Mouse (Mus musculus) midbrain, embryonic 11.5 days (tissue): ENCODE measurements around the gene Olfr90. TPM values are rescaled to one million over a fixed set of nuclear protein-coding genes. Genes with fewer than 3 reads are reported as not detected.

ENCODE experiments used
- ATAC-seq: fragments of 200-750 bp; cut with Nextera tagmentation; 2 replicates; pipeline ENCODE4 v1.8.0; 2017; ENCODE audit warnings: moderate TSS enrichment, moderate library complexity; ENCODE audit not compliant: low FRiP score
- DNase-seq: peaks from one replicate; pipeline ENCODE4 v3.0.0; 2015; ENCODE audit warnings: low spot score; ENCODE audit errors: missing footprints
- H3K27ac ChIP-seq: fragments of 300-500 bp; sonication (generic); 2 replicates; pipeline ENCODE4 v1.5.1; 2014; ENCODE audit warnings: low read depth, low read length
- H3K27me3 ChIP-seq: fragments of 300-500 bp; sonication (generic); 2 replicates; pipeline ENCODE4 v1.6.1; 2014; ENCODE audit warnings: mild to moderate bottlenecking, low read length, moderate library complexity, mixed read lengths; ENCODE audit not compliant: control insufficient read depth, insufficient read depth
- H3K36me3 ChIP-seq: fragments of 300-500 bp; sonication (generic); 2 replicates; pipeline ENCODE4 v1.6.1; 2014; ENCODE audit warnings: mild to moderate bottlenecking, low read length, moderate library complexity, mixed read lengths; ENCODE audit not compliant: control insufficient read depth, insufficient read depth
- H3K4me1 ChIP-seq: fragments of 300-500 bp; sonication (generic); 2 replicates; pipeline ENCODE4 v1.6.1; 2014; ENCODE audit warnings: low read length; ENCODE audit not compliant: control insufficient read depth, insufficient read depth
- H3K4me2 ChIP-seq: fragments of 300-500 bp; sonication (generic); 2 replicates; pipeline ENCODE4 v1.6.1; 2014; ENCODE audit warnings: mild to moderate bottlenecking, moderate library complexity
- H3K4me3 ChIP-seq: fragments of 300-500 bp; sonication (generic); 2 replicates; pipeline ENCODE4 v1.5.1; 2014; ENCODE audit warnings: low read depth, low read length
- H3K9ac ChIP-seq: fragments of 300-500 bp; sonication (generic); 2 replicates; pipeline ENCODE4 v1.6.1; 2014; ENCODE audit warnings: low read length
- H3K9me3 ChIP-seq: fragments of 300-500 bp; sonication (generic); 2 replicates; pipeline ENCODE4 v1.6.1; 2016; ENCODE audit warnings: low read length; ENCODE audit not compliant: control insufficient read depth
- WGBS: fragments of 180-500 bp; shearing (Covaris S2); extraction: QIAGEN DNeasy Blood & Tissue Kit; methylation state at CpG from one replicate; pipeline ENCODE4 v1.1.7; 2014; 5-methylcytosine and 5-hydroxymethylcytosine counted together
- polyA plus RNA-seq: library from polyadenylated mRNA; unstranded; fragments of >200 nt; fragmentation: Nextera tagmentation; extraction: Ambion mirVana; gene quantifications from 2 replicates; pipeline ENCODE4 v1.2.1, GENCODE M21; 2014

Olfr90 gene
- polyA plus RNA-seq, 1 experiment from 2014 or later: not detected

- WGBS: 19% methylated on average over 5 of the region's 5 CpGs
- H3K9ac ChIP-seq: no peak overlapping the region
- DNase-seq (peak; percentile 83), ATAC-seq (no peak)
- peaks cover 17% of the 10 kb centered on the region for H3K4me1 ChIP-seq
- no peak overlapping the region for H3K27ac ChIP-seq
- no peaks in the 10 kb centered on the region for H3K36me3 ChIP-seq
- H3K9me3 ChIP-seq: no peaks in the 10 kb centered on the region
- H3K4me3 ChIP-seq: no peak overlapping the region
- H3K27me3 ChIP-seq: no peaks in the 10 kb centered on the region
- no peak overlapping the region for H3K4me2 ChIP-seq
These were observed 8.2 kb downstream of the Olfr90 start for GRCm38 (mm10) chr17:37080119-37080518.

- H3K4me1 ChIP-seq: peaks cover 17% of the 10 kb centered on the region
- H3K9me3 ChIP-seq: no peaks in the 10 kb centered on the region
- DNase-seq (peak; percentile 86), ATAC-seq (peak; percentile 68)
- no peak overlapping the region for H3K27ac ChIP-seq
- WGBS: 3% methylated on average over 2 of the region's 2 CpGs
- no peaks in the 10 kb centered on the region for H3K27me3 ChIP-seq
- peaks cover 3% of the 10 kb centered on the region; the same call in 1 of the 2 replicates for H3K36me3 ChIP-seq
- H3K9ac ChIP-seq: no peak overlapping the region
- H3K4me2 ChIP-seq: peak overlapping the region; percentile 12; the same call in 1 of the 2 replicates
- H3K4me3 ChIP-seq: no peak overlapping the region
These were observed 9.3 kb downstream of the Olfr90 start for GRCm38 (mm10) chr17:37078990-37079389.

- ATAC-seq: no peak
- WGBS: 26% methylated on average over 1 of the region's 1 CpGs
These were observed 10.1 kb downstream of the Olfr90 start for GRCm38 (mm10) chr17:37078193-37078592.

GRCm38 (mm10) chr17:37075766-37076165 lies 12.5 kb downstream of the Olfr90 start:
- ATAC-seq (no peak), DNase-seq (peak; percentile 41)
- Histone ChIP-seq H3K4me2 (no peak overlapping the region), H3K4me1 (peaks cover 23% of the 10 kb centered on the region), H3K36me3 (peaks cover 8% of the 10 kb centered on the region; the same call in 1 of the 2 replicates), H3K27me3 (no peaks in the 10 kb centered on the region), H3K9me3 (no peaks in the 10 kb centered on the region), H3K9ac (no peak overlapping the region), H3K4me3 (no peak overlapping the region), H3K27ac (no peak overlapping the region)
- WGBS: 96% methylated on average over 2 of the region's 2 CpGs

More at GRCm38 (mm10) chr17:37078193-37078592, 10.1 kb downstream of the Olfr90 start:
- Histone ChIP-seq H3K9me3 (no peaks in the 10 kb centered on the region), H3K4me1 (peaks cover 17% of the 10 kb centered on the region), H3K4me3 (no peak overlapping the region), H3K4me2 (no peak overlapping the region), H3K9ac (no peak overlapping the region), H3K27ac (no peak overlapping the region), H3K36me3 (peaks cover 3% of the 10 kb centered on the region; the same call in 1 of the 2 replicates), H3K27me3 (no peaks in the 10 kb centered on the region)
- DNase-seq: peak; percentile 69

GRCm38 (mm10) chr17:37075181-37075580 lies 13.1 kb downstream of the Olfr90 start:
- peaks cover 23% of the 10 kb centered on the region for H3K4me1 ChIP-seq
- ATAC-seq (no peak), DNase-seq (peak; percentile 56)
- H3K36me3 ChIP-seq: peaks cover 13% of the 10 kb centered on the region
- no peaks in the 10 kb centered on the region for H3K9me3 ChIP-seq
- WGBS: 83% methylated on average over 6 of the region's 6 CpGs
- H3K9ac ChIP-seq: no peak overlapping the region
- no peak overlapping the region for H3K27ac ChIP-seq
- no peaks in the 10 kb centered on the region for H3K27me3 ChIP-seq
- no peak overlapping the region for H3K4me2 ChIP-seq
- no peak overlapping the region for H3K4me3 ChIP-seq

GRCm38 (mm10) chr17:37072730-37073276 lies 15.5 kb downstream of the Olfr90 start:
- ATAC-seq: peak; percentile 31; the same call in 1 of the 2 replicates
- DNase-seq: peak; percentile 75
- no peak overlapping the region for H3K27ac ChIP-seq
- peaks cover 6% of the 10 kb centered on the region for H3K4me1 ChIP-seq
- no peak overlapping the region for H3K4me3 ChIP-seq
- 40% methylated on average over 11 of the region's 11 CpGs for WGBS
- peaks cover 27% of the 10 kb centered on the region for H3K36me3 ChIP-seq
- no peaks in the 10 kb centered on the region for H3K27me3 ChIP-seq
- H3K9ac ChIP-seq: no peak overlapping the region
- no peaks in the 10 kb centered on the region for H3K9me3 ChIP-seq
- no peak overlapping the region for H3K4me2 ChIP-seq

GRCm38 (mm10) chr17:37072080-37072729 lies 16.1 kb downstream of the Olfr90 start:
- Histone ChIP-seq H3K9me3 (no peaks in the 10 kb centered on the region), H3K9ac (0 out of 2 replicates have a peak overlapping the region, but pooled peaks have one; percentile 16), H3K4me1 (peaks cover 6% of the 10 kb centered on the region), H3K27ac (no peak overlapping the region), H3K4me2 (no peak overlapping the region), H3K36me3 (peaks cover 32% of the 10 kb centered on the region), H3K27me3 (no peaks in the 10 kb centered on the region), H3K4me3 (no peak overlapping the region)
- DNase-seq (peak; percentile 73), ATAC-seq (peak; percentile 70)
- WGBS: 59% methylated on average over 12 of the region's 12 CpGs

- Histone ChIP-seq H3K4me3 (no peak overlapping the region), H3K4me1 (peaks cover 6% of the 10 kb centered on the region), H3K9ac (no peak overlapping the region), H3K36me3 (peaks cover 36% of the 10 kb centered on the region), H3K4me2 (no peak overlapping the region), H3K9me3 (no peaks in the 10 kb centered on the region), H3K27me3 (no peaks in the 10 kb centered on the region), H3K27ac (no peak overlapping the region)
- DNase-seq: peak; percentile 26
- ATAC-seq: no peak
- 83% methylated on average over 8 of the region's 8 CpGs for WGBS
These were observed 18.2 kb downstream of the Olfr90 start for GRCm38 (mm10) chr17:37070121-37070520.

- Histone ChIP-seq H3K36me3 (peaks cover 37% of the 10 kb centered on the region), H3K4me1 (peaks cover 6% of the 10 kb centered on the region), H3K4me3 (no peak overlapping the region), H3K27me3 (no peaks in the 10 kb centered on the region), H3K9me3 (no peaks in the 10 kb centered on the region), H3K9ac (no peak overlapping the region), H3K27ac (no peak overlapping the region), H3K4me2 (no peak overlapping the region)
- WGBS: 89% methylated on average over 1 of the region's 1 CpGs
- ATAC-seq (no peak), DNase-seq (peak; percentile 57)
These were observed 20.4 kb downstream of the Olfr90 start for GRCm38 (mm10) chr17:37067861-37068260.
